Mouse (Mus musculus) liver, embryonic 14.5 days (tissue): ENCODE data around the gene Pip5k1b.

Source experiments
- CTCF ChIP-seq: IDR thresholded peaks from 2 replicates; pipeline ENCODE4 v1.5.1; 2016; ENCODE audit warnings: antibody characterized with exemption, low read depth, control low read depth
- EP300 ChIP-seq: IDR thresholded peaks from 2 replicates; pipeline ENCODE4 v1.6.1; 2016; ENCODE audit warnings: antibody characterized with exemption, low read depth

DNA sequence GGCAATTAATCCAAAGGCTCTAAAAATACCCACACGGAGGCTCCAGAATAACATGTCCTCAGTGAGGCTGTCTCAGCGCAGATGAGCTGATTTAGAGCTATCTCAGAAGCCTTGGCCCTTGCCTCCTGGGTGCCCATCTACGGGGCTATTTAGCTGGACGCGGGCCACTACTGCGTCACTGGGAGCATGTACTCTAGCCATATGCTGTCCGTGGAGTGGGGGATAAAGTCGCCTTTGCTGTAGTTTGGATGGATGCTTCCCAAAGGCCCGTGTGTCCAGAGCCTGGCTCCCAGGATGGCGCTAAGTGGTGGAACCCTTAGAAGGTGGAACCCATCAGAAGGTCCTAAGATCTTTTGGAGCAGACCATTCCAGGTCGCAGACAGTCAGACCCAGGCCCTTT is 241.0 kb downstream of the Pip5k1b start:
- no peak for TF ChIP-seq CTCF
- no peak for TF ChIP-seq EP300
